Mouse (Mus musculus) urinary bladder, postnatal 25 days (tissue): ENCODE results near the gene Trub2.

ENCODE experiments used
- DNase-seq: peaks from one replicate; pipeline ENCODE4 v3.0.0; 2022; ENCODE audit warnings: low spot score

Trub2 gene

GRCm38 (mm10) chr2:29773323-29773722 lies 15.0 kb downstream of the Trub2 start:
- no peak for DNase-seq

- DNase-seq = no peak
Observed at GRCm38 (mm10) chr2:29771611-29772461, 16.5 kb downstream of the Trub2 start.

- DNase-seq = no peak
Observed at GRCm38 (mm10) chr2:29770162-29770561, 18.1 kb downstream of the Trub2 start.

- DNase-seq = no peak
Observed at GRCm38 (mm10) chr2:29768901-29769300, 19.4 kb downstream of the Trub2 start.

GRCm38 (mm10) chr2:29767976-29768709 lies 20.2 kb downstream of the Trub2 start:
- DNase-seq = peak; percentile 48

- peak; percentile 72 for DNase-seq
Observed at GRCm38 (mm10) chr2:29764831-29765230, 23.5 kb downstream of the Trub2 start.

- DNase-seq = no peak
Observed at GRCm38 (mm10) chr2:29755693-29756092, 32.6 kb downstream of the Trub2 start.

GRCm38 (mm10) chr2:29752397-29752796 lies 35.9 kb downstream of the Trub2 start:
- no peak for DNase-seq

GRCm38 (mm10) chr2:29751497-29751896 lies 36.8 kb downstream of the Trub2 start, which contains the start of gene Gm13420:
Gene Gm13420 (minus strand): TSS chr2:29751685.
- no peak for DNase-seq

- DNase-seq = no peak
Observed at GRCm38 (mm10) chr2:29748499-29748898, 39.8 kb downstream of the Trub2 start.

- no peak for DNase-seq
Observed at GRCm38 (mm10) chr2:29747852-29748251, 40.5 kb downstream of the Trub2 start.

- no peak for DNase-seq
Observed at GRCm38 (mm10) chr2:29747188-29747782, 41.0 kb downstream of the Trub2 start.

GRCm38 (mm10) chr2:29744256-29744655 lies 44.0 kb downstream of the Trub2 start:
- no peak for DNase-seq

- no peak for DNase-seq
Observed at GRCm38 (mm10) chr2:29741207-29741606, 47.1 kb downstream of the Trub2 start.

GRCm38 (mm10) chr2:29739368-29739767 lies 48.9 kb downstream of the Trub2 start:
- DNase-seq = no peak

GRCm38 (mm10) chr2:29738799-29739198 lies 49.5 kb downstream of the Trub2 start:
- no peak for DNase-seq

GRCm38 (mm10) chr2:29737209-29737925 lies 50.9 kb downstream of the Trub2 start:
- no peak for DNase-seq

- no peak for DNase-seq
Observed at GRCm38 (mm10) chr2:29735708-29736107, 52.6 kb downstream of the Trub2 start.

GRCm38 (mm10) chr2:29733348-29733747 lies 55.0 kb downstream of the Trub2 start:
- DNase-seq = no peak

- no peak for DNase-seq
Observed at GRCm38 (mm10) chr2:29732559-29732958, 55.7 kb downstream of the Trub2 start.

- peak; percentile 31 for DNase-seq
Observed at GRCm38 (mm10) chr2:29731545-29731944, 56.8 kb downstream of the Trub2 start.

- DNase-seq = no peak
Observed at GRCm38 (mm10) chr2:29729500-29729899, 58.8 kb downstream of the Trub2 start.
